Mouse (Mus musculus) ovary, postnatal 14 days (tissue): ENCODE data around the gene Rpl10a.
"Not testable (repeated sequence)": the region's sequence is repeated elsewhere in the genome, so short reads cannot be mapped to it uniquely, and the experiment has no call there.

Source experiments
- DNase-seq: peaks from one replicate; pipeline ENCODE4 v3.0.0; 2022; ENCODE audit warnings: low spot score

The Rpl10a gene

DNA sequence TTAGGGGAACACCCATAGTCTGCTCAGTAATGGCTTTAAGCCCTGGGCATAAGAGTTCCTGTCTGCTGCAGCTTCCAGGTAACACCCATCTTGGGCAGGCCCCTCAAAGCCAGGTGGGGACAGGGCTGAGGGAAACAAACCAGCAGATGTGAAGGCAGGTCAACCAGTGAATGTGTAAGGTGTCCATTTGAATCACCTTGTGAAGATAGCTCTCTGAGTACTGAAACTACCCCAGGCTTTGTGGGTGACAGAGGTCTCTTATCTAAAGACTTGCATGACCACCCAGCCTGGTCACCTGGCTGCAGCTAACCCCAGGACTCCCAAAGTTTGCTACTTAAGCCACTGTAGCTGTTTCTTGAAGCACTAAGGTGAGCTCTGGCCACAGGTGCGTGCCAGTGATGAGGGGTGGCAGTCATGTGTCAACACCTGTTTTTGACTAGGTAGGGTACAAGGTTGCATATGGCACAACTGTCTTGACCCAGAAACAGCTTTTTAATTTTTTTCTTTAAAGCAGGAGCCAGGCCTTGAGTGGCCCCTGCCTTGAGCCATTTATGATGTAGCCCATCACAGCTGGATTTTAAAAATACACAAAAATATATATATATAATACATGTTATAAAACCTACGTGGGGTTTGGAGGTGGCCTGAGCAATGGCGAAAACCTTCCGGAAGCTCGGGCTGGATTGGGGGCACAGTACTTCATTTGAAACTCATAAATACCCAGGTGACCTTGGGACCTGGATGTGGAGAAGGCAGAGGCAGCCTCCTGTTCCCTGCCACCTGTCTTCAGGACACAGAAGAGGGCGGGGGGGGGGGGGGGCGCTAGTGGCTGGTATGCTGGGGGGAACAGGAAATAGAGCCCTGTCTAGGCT, 3.2 kb downstream of the Rpl10a start:
- DNase-seq, result no peak

DNA sequence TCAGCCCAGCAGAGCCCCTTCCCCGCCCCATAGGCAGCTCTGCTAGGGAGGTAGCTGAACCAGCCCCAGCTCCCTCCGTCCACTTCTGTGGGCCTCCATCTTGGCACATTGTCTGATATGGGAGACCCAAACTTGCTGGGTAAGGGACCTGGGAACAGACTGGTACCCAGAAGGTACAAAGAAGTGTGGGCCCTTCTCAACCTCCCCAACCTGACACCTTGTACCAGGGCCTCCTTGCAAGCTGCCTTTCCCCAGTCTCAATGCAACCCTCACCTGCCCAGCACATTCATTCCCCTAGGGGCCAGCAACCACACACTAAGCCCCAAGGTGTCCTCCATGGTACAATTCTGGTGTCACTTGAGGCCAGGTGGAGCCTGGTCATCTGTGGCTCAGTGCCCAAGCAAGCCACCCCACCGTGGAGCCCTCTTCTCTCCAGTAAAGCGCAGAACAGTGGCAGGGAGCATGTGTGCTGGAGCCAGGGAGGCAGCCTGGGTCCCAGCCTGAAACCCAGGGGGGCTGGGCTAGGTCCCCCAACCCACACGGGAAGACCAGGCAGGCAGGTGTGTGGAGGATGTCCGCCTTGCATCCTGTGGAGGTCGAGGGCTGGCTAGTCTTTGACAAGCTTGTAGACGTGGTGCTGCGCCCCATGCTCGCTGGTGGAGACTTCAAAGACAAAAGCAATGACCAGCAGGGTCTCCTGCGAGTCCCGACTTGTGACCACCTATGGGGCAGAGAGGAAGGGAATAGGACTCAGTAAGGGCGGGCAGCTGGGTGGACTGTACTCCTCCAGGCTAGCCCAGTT, 4.0 kb downstream of the Rpl10a start:
- DNase-seq, result no peak

DNA sequence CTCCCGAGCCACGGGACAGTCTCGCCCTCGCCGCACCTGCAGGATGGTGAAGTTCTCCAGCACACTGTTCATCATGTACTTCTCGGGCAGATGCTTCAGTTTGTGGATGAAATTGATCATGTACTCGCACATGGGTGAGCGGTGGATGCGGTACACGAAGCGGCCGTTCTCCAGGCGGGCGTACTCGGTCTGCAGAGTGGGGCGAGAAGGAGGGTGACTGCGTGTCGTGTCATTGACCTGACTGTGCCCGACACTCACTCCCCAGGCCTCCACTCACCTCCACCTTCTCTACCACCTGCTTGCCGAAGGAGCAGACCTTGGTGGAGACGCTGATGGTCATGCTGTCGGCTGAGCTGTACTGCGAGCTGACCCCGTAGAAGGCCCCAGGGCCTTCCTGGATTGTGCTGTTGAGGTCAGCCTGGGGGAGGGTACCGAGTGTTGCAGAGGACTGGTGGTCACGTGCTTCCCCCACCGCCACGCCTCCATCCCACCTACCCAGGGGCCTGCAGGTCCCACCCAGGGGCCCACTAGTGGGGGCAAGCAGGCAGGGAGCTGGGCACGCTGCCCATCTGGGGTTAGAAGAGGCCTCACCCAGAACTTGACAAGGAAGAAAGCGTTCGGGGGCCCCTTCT, 4.8 kb downstream of the Rpl10a start:
- DNase-seq, result no peak

DNA sequence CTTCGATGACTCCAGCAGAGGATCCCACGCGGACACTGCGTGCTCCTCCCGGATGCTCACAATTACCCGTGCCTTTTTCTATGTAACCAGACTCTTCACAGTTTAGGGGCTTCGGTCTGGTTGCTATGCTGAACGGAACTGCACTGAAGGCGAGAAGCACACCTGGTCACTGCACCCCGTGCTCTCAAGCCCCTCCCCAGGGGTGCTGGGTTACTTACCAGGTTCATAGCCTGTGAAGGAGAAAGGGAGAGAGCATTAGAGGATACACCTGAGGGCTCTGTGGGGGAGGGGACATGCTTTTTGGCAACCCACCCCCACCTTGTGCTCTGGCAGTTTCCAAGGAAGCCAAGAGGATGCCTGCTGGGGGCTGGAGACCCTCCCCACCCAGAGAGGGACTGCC, 7.0 kb downstream of the Rpl10a start:
- no peak for DNase-seq

DNA sequence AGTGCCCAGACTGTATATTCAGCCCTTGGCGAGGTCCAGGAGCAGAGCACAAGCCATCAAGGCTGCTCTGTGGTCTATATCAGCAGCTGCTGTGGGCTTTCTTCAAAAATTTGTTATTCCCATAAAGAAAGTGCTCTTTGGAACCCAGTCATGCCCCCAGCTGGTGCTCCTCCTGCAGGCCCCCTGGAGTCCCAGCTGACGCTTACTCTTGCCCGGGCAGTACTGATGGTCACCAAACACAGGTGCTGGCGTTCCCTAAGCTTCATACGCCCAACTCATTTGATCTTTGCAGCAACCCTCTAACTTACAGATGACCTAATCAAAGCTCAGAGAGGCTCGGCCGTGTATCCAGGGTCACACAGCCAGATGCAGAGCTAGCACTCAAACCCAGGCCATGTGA, 9.3 kb downstream of the Rpl10a start:
- DNase-seq, result no peak

DNA sequence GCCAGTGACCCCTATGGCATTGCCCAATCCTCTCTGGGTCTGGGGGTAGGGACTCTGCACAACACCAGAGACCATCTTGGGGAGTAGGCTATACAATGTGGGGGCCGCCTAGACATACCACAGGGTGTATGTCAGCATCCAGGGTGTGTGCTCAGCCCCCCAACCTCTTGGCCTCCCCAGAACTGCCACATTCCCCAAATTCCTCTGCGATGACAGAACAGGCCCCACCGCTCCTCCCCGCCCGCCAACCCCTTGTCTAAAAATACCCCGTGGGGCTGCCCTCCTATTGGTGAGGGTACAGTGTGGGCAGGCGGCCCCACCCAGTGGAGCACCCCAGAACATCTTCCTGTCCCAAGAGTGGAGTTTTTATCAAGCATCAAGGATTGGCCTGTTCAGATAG, 12.3 kb downstream of the Rpl10a start:
- no peak for DNase-seq

DNA sequence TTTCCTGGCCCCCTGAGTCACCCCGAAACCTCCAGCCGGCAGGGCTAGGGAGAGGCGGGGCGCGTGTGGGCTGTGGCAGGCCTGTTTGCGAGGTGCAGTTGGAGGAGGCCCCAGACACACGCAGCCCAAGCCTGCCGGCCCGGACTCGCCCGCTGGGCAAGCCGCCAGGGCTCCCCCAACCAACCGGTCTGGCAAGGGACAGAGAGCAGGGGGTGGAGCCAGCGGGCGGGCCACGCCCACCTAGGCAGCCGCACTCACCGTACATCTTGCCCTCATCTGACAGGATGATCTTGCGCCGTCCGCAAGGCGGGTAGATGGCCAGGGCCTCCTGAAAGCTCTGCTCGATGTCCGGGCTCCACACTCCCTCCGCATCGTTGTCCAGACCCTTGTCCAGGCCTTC, 12.8 kb downstream of the Rpl10a start:
- DNase-seq, result peak; percentile 92

DNA sequence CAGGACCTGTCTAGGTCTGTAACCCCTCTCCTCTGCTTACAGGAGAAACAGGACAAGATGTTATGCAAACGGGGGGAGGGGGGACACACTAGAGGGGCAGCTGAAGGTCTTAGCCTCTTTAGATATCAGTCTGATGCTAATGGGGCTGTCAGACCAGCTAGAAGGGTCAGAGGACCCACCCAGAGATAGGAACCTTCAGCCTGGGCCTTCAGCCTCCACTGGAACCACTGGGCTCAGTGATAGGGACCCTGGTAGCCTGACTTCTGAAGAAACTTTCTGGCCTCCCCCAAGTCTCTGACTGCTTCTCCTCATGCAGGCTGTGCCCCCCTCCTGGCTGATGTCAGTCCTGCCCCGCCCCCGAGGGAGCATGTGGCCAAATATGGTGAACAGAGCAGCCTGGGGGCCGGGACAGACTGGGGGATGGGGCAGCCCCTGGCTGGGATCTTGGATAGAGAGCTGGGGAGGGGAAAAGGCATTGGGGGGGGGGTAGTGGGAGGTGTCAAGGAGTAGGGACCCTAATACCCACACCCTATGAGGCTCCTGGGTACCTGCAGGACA, 15.9 kb downstream of the Rpl10a start:
- no peak for DNase-seq

DNA sequence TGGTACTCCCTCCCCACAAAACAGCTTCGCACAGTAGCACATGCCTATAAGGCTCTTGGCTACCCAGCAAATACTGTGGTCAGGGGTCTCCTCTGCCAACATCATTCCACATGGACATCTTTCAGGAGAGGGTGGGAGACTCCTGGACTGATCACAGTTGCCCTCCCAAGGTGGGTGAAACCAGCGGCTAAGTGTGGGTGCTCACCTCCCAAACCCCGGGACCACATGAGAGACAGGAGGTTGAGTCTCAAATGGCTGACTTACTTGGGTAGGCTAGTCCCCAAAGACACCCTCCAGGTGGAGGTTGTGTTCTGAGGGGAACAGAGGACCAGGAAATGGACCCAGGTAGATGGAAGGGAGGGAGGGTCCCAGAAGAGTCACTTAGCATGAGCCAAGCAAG, 16.4 kb downstream of the Rpl10a start:
- DNase-seq, result no peak

DNA sequence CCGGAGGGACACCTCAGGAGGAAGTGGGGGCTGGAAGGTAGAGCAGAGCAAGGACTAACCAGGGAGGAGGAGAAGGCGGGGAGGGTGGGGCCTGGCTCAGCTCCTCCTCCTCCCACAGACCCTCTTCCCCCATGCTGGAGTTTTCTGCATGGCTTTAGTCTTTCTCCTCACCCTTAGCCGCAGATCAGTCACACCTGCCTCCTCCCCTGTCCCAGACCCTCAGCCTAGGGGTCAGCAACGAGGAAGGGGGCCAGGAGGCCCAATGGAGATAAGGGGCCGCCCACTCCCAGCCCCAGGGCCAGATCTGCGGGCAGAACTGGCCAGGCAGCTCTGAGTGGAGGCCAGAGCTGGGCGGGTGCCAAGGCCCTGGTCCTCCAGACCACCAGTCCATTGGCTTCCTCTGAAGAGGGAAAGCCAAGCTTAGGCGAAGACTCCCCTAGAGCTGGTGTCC, 17.0 kb downstream of the Rpl10a start:
- no peak for DNase-seq

DNA sequence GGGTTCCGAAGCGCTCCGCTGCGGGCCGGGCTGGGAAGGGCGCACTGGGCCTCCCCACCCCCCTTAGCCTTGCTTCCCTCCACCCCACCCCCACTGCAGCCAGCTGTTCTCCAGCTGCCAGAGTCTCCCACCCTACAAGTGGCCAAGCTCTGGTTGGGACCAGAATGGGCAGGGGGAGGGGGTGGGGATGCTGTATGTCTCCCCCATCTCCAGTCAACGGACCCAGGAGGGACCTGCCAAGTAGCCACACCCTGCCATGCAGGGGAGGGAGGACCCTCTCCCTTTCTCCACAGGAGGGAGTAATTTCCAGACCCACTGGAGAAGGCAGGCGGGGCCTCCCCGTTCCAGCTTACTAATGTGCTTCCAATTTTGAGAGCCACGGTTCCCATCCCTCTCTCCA, 17.6 kb downstream of the Rpl10a start:
- no peak for DNase-seq

DNA sequence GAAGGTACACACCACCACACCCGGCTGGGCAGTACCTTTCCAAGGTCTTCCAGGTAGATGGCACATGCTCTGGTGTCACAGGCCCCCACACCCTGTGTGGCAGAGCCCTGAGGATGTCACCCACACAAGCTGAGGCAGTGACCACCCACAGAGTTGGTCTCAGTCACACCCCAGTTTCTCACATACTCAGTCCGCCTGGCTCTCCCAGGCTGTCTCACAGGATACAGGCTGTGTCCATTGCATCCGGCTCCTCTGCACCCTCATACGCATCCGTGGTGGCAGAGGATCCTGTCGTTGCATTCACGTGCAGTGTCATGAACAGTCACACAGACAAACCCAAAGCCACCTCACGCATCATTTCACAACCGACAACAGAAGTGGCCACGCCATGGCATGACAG, 19.1 kb downstream of the Rpl10a start:
- no peak for DNase-seq

DNA sequence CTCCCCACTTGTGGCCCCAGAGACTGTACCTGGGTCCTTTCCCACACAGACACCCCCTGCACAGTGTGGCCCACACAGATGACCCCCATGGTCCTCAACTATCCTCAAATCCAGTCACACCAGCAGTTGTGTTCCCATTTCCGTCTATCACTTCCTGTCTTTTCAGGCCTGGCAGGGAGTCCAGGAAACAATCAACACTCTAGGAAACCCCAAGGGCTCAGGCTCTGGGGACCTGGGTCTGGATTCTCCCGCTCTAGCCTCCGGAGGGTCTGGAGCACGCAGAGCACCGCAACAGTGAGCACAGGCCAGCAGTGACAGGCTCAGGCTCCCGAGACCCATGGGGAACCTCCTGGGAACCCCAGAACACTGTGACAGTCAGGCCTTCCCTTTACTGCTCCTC, 19.9 kb downstream of the Rpl10a start:
- DNase-seq, result no peak

DNA sequence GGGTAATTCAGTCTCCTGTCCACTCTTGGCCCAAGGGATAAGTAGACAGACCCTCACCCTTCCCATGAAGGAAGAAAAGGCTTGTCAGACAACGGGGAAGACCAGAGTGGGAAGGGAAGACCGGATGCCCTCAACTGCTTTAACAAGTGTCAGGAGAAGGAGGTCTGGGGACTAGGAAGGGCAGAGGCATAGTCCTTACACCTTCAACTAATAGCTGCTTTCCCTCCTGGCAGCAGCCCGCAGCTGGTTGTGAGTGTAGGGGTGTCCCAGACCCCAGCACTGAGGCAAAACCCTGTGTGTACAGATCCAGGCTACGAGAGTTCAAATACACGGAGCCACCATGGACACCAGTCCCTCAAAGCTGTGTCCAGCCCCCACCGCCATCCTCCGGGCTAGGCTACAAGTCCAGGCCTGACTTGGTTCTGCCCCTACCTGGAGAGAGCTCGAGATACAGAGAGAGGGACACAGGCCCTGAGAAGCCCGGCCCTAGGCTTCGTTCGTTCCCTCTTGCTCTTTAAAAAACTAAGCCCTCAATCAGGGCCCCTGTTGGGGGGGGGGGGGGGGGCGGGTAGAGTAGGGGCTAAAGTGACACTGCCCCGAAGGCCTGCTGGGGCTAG, 21.1 kb downstream of the Rpl10a start:
- DNase-seq, result no peak

DNA sequence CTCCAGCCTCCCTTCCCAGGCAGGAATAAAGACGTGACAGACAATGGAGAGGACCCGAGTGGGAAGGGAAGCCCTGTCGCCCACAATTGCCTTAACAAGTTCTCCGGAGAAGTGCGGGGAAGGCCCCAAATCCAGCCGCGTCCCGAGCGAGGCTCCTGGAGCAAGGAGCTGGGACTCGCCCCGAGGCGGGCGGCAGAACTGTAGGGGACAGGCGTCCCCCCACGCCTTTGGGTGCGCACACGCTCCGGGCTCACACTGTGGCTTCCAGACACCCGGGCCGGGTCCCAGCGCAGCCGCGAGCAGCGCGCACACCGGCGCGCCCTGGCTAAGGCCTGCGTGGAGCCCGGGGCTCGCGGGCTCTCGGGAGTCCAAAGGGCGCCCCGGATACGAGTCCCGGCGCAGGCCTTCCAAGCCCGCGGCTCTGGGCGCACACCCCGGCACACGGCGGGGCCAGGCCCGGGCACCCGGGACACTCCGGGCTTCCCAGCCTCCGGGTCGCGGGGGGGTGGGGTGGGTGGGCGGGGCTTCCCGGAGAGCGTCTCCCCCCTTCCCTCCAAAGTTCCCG, 21.7 kb downstream of the Rpl10a start:
- no peak for DNase-seq

DNA sequence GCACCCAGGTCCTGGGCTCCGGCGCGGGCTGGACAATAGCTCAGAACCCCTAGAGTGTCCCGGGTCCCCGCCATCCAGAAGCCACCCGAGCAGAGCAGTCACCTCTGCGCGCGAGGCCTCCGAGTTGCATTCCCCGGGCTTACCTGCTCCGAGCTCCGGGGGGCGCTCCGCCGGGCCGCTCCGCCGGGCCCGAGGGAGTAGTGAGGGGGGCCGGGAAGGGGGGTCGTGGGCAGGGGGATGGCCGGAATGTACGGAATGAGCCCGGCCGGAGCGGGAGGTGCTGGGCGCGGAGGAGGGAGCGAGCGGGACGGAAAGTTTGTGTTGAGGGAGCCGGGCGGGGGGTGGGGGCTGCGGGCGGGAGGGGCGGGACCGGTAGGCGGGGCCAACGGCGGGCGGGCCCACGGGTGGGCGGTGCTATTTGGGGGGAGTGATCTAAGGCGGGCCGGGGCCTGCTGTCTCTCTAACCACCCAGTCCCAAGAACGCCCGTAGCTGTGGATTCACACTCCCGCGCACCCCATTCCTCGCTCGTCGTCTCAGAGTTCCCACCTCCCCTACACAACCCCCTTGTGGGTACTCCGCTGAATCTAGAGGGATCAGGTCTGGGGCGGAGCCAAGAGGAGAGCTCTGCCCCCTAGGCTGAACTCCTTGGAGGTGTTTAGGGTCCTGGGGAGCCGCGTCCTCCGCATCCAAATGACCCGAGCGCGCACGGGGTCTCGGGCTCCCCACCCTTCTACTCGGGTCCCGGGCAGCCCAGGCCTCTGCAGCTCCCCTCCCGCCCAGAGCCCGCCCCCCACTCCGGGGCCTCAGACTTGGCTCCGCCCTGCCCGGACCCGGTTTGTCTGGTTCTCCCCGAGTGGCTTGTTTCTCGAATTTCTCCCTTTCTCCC, 22.4 kb downstream of the Rpl10a start, which contains the start of gene Tead3:
Gene Tead3, minus strand, starts transcription at position 352 of the 887 bp plus-strand sequence.
- peak; percentile 74 for DNase-seq

DNA sequence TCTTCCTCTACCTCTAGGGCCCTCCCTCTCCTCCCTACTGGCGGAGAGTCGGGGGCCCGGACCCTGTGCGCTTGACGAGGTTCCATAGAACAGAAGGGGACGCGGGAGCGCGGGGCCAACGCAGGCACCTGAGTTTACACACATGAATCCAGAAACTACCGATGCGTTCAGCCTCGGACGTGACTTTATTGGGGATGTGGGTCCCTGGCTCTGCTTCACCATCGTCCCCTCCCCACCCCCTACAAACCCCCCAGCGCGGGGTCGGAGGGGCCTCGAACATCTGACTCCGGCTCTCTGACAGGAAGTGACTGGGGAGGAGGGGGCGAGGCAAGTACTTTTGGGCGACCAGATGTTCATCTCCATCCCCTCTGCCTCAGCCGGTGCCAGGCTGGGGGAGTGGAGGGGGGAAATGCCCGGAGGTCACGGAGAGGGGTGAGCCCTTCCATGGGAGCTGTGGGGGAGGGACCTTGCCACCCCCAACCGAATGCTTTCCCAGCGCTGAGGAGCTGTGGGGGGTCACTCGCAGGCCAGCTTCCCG, 23.2 kb downstream of the Rpl10a start:
- DNase-seq, result no peak

DNA sequence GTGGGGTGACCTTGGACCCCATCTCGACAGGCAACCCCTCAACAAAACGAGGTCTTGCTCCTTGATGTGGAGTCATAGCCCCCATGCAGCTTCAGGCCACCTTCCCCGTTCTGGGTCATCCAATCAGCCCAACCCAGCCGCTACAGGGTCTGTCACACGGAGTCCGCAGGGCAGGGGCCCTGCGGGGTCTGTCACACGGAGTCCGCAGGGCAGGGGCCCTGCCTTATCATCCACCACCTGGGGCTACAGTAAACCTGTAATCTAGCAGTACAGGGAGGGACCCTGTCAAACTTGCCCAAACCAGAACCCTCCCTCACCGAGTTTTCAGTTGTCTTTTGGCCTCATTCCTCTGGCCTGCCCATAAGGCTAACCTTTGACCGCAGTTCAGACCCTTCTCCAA, 23.7 kb downstream of the Rpl10a start:
- DNase-seq, result no peak

DNA sequence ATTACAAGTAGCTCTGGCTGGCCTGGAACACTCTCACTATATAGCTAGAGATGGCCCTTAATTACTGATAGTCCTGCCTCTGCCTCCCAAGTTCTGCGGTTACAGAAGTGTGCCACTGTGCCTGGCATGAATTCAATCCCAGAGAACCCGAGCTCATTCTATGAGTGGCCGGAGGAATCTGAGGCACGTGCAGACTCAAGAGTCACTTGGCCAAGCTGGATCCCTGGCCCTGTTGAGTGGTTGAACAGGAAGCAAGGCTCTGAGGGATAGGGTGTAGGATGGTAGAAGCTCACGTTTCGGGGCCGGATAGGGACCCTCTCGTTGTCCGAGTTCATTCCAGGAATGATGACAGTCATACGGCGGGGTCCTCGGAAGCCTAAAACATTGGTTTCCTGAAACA, 27.6 kb downstream of the Rpl10a start:
- DNase-seq, result no peak

DNA sequence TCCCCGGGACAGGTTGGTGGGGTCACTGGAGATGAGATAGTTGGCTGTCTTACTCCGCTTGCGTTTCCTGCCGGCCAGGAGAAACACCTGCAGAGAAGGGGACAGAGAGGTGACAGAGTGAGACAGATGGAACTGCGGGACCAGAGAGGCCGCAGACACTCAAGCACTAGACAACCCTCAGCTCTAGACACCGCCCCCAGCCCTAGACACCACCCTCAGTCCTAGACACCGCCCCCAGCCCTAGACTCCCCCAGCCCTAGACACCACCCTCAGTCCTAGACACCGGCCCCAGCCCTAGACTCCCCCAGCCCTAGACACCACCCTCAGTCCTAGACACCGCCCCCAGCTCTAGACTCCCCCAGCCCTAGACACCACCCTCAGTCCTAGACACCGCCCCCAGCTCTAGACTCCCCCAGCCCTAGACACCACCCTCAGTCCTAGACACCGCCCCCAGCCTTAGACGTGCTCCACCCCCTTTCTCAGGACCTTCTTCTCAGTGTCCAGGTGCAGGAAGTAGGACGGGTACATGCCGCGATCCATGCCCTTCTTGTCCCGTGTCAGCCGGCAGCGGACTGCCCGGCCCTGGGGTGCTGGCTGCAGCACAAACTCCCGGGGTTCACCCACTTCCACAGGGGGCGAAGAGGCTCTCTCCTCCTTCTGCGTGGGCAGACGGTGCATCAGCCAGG, 30.4 kb downstream of the Rpl10a start:
- not testable (repeated sequence) for DNase-seq
